Mouse (Mus musculus) lung, postnatal 10 days (tissue): ENCODE measurements around the gene Nicn1.
"Not testable (repeated sequence)": the region's sequence is repeated elsewhere in the genome, so short reads cannot be mapped to it uniquely, and the experiment has no call there.

Experiments used
- DNase-seq: peaks from one replicate; pipeline ENCODE4 v3.0.0; 2021

Gene Nicn1

GRCm38 (mm10) chr9:108280071-108280828 is 10.0 kb upstream of the Nicn1 start:
- DNase-seq = peak; percentile 92

- peak; percentile 89 for DNase-seq
Observed at GRCm38 (mm10) chr9:108284410-108284809, 5.8 kb upstream of the Nicn1 start.

GRCm38 (mm10) chr9:108287526-108288238 is 2.5 kb upstream of the Nicn1 start:
- not testable (repeated sequence) for DNase-seq

- DNase-seq = no peak
Observed at GRCm38 (mm10) chr9:108289347-108289746, 882 bp upstream of the Nicn1 start.

- no peak for DNase-seq
Observed at GRCm38 (mm10) chr9:108290773-108291172, 544 bp downstream of the Nicn1 start.

- DNase-seq = peak; percentile 42
Observed at GRCm38 (mm10) chr9:108296453-108297355, 6.5 kb downstream of the Nicn1 start, which contains the start of gene Amt. TSS of gene Amt (plus strand) at chr9:108296853.

- peak; percentile 25 for DNase-seq
Observed at GRCm38 (mm10) chr9:108301853-108302252, 11.6 kb downstream of the Nicn1 start.

GRCm38 (mm10) chr9:108304716-108305115 is 14.5 kb downstream of the Nicn1 start:
- no peak for DNase-seq

- DNase-seq = peak; percentile 13
Observed at GRCm38 (mm10) chr9:108305170-108305569, 14.9 kb downstream of the Nicn1 start.

GRCm38 (mm10) chr9:108305629-108306520 is 15.6 kb downstream of the Nicn1 start, which contains the start of the genes Rhoa and Tcta:
TSS of gene Rhoa (plus strand) at chr9:108306129.
TSS of gene Tcta (minus strand) at chr9:108306160.
- peak; percentile 99 for DNase-seq

- peak; percentile 92 for DNase-seq
Observed at GRCm38 (mm10) chr9:108306571-108306980, 16.3 kb downstream of the Nicn1 start.

- DNase-seq = no peak
Observed at GRCm38 (mm10) chr9:108307021-108307807, 17.0 kb downstream of the Nicn1 start.

- DNase-seq = no peak
Observed at GRCm38 (mm10) chr9:108308141-108308540, 17.9 kb downstream of the Nicn1 start.

GRCm38 (mm10) chr9:108317572-108317971 is 27.3 kb downstream of the Nicn1 start:
- DNase-seq = peak; percentile 30

- DNase-seq = no peak
Observed at GRCm38 (mm10) chr9:108318462-108318861, 28.2 kb downstream of the Nicn1 start.

- not testable (repeated sequence) for DNase-seq
Observed at GRCm38 (mm10) chr9:108322054-108322453, 31.8 kb downstream of the Nicn1 start.

- no peak for DNase-seq
Observed at GRCm38 (mm10) chr9:108324784-108325183, 34.6 kb downstream of the Nicn1 start.

- DNase-seq = no peak
Observed at GRCm38 (mm10) chr9:108325811-108326210, 35.6 kb downstream of the Nicn1 start.

GRCm38 (mm10) chr9:108337848-108338550 is 47.8 kb downstream of the Nicn1 start:
- DNase-seq = no peak

GRCm38 (mm10) chr9:108338551-108338885 is 48.3 kb downstream of the Nicn1 start:
- no peak for DNase-seq
